Mouse (Mus musculus) activated CD4-positive, CD25-positive, alpha-beta regulatory T cell (primary cell): ENCODE results near the gene 1700088E04Rik. TPM values are rescaled to one million over a fixed set of nuclear protein-coding genes. Genes with fewer than 3 reads are reported as not detected.

Source experiments
- polyA plus RNA-seq, 2 experiments: library from polyadenylated mRNA; unstranded; fragments of 100-300 nt; shearing (Covaris generic); gene quantifications; one replicate each; pipeline ENCODE4 v1.2.1; 2017

Gene 1700088E04Rik
- polyA plus RNA-seq: 1 to 10 TPM; 3.0 to 4.3 TPM

GRCm38 (mm10) chr15:79140866-79141565 is at the start of gene 1700088E04Rik, which contains the start of gene Polr2f:
1700088E04Rik (minus strand) TSS chr15:79141253.
Polr2f (plus strand) TSS chr15:79141009.

GRCm38 (mm10) chr15:79165140-79165539 is 24.1 kb upstream of the 1700088E04Rik start, which contains the start of gene Sox10:
Sox10 (minus strand) TSS chr15:79165240.

GRCm38 (mm10) chr15:79108421-79109320 is 32.4 kb downstream of the 1700088E04Rik start, which contains the start of gene Micall1:
Micall1 (plus strand) TSS chr15:79108898.

Other genes with a start within 250 kb of the 1700088E04Rik start
- under 1 TPM; 0.68 to 0.75 TPM for gene Gm49510, start 241.6 kb downstream of the 1700088E04Rik start, polyA plus RNA-seq
- gene Sh3bp1, start 241.5 kb downstream of the 1700088E04Rik start, polyA plus RNA-seq: 100 to 1,000 TPM; 165 to 207 TPM
- gene Pdxp, start 227.3 kb downstream of the 1700088E04Rik start, polyA plus RNA-seq: 10 to 100 TPM; 16.6 to 18.3 TPM
- gene Lgals1, start 214.5 kb downstream of the 1700088E04Rik start, polyA plus RNA-seq: 1,000 to 10,000 TPM in 1 of 2 experiments, 100 to 1,000 TPM in 1; 544 to 1,308 TPM
- gene Nol12, start 206.3 kb downstream of the 1700088E04Rik start, polyA plus RNA-seq: 10 to 100 TPM; 49.9 to 50.4 TPM
- 10 to 100 TPM; 54.7 to 95.1 TPM for gene Triobp, start 193.5 kb downstream of the 1700088E04Rik start, polyA plus RNA-seq
- 100 to 1,000 TPM; 106 to 152 TPM for gene H1f0, start 112.8 kb downstream of the 1700088E04Rik start, polyA plus RNA-seq
- gene Galr3, start 99.4 kb downstream of the 1700088E04Rik start, polyA plus RNA-seq: under 1 TPM; 0.42 to 0.47 TPM
- 10 to 100 TPM; 48.6 to 53.3 TPM for gene Ankrd54, start 78.4 kb downstream of the 1700088E04Rik start, polyA plus RNA-seq
- 100 to 1,000 TPM; 160 to 185 TPM for gene Eif3l, start 66.1 kb downstream of the 1700088E04Rik start, polyA plus RNA-seq
- 10 to 100 TPM; 26.9 to 36.0 TPM for gene Micall1, start 32.4 kb downstream of the 1700088E04Rik start, polyA plus RNA-seq
- gene Polr2f, start 244 bp downstream of the 1700088E04Rik start, polyA plus RNA-seq: 100 to 1,000 TPM; 133 to 161 TPM
- gene Sox10, start 24.0 kb upstream of the 1700088E04Rik start, polyA plus RNA-seq: under 1 TPM in 1 of 2 experiments, not detected in 1; 0.09 TPM
- gene Pick1, start 87.9 kb upstream of the 1700088E04Rik start, polyA plus RNA-seq: 10 to 100 TPM; 29.6 to 30.8 TPM
- gene Gm49486, start 88.1 kb upstream of the 1700088E04Rik start, polyA plus RNA-seq: under 1 TPM; 0.17 to 0.98 TPM
- gene Slc16a8, start 113.5 kb upstream of the 1700088E04Rik start, polyA plus RNA-seq: under 1 TPM in 1 of 2 experiments, not detected in 1; 0.45 TPM
- 1 to 10 TPM in 1 of 2 experiments, under 1 TPM in 1; 0.58 to 1.1 TPM for gene Baiap2l2, start 144.3 kb upstream of the 1700088E04Rik start, polyA plus RNA-seq
- 10 to 100 TPM in 1 of 2 experiments, 1 to 10 TPM in 1; 4.7 to 10.7 TPM for gene Pla2g6, start 187.1 kb upstream of the 1700088E04Rik start, polyA plus RNA-seq
- gene Maff, start 205.4 kb upstream of the 1700088E04Rik start, polyA plus RNA-seq: 1 to 10 TPM; 1.7 to 3.4 TPM